Mouse (Mus musculus) gastrocnemius, postnatal 14 days (tissue): ENCODE results near the gene DXBay18. TPM values are rescaled to one million over a fixed set of nuclear protein-coding genes. Genes with fewer than 3 reads are reported as not detected.
"Not testable (repeated sequence)": the region's sequence is repeated elsewhere in the genome, so short reads cannot be mapped to it uniquely, and the experiment has no call there.

Experiments
- DNase-seq: peaks from one replicate; pipeline ENCODE4 v3.0.0; 2021; ENCODE audit warnings: mixed read lengths
- intact Hi-C: fragments of 180-260 bp; cut with DNase I; formaldehyde crosslinking; loops from one replicate; pipeline ENCODE4 v1.15.1; 2025; ENCODE audit warnings: low total_unique reads
- long read RNA-seq, 2 experiments: library from polyadenylated mRNA; stranded (forward); transcript quantifications; one replicate each; pipeline ENCODE4 v2.0.0; 2021
- total RNA-seq, 2 experiments: library from RNA; stranded (reverse); gene quantifications; 2 replicates each; pipeline ENCODE4 v1.2.3; 2021

DXBay18 gene
- total RNA-seq: not detected
- long read RNA-seq, experiment 1: 0 reads
- long read RNA-seq, experiment 2: 0 reads

- intact Hi-C loops, DNase-seq: not testable (repeated sequence)
Observed at GRCm38 (mm10) chrX:73149350-73149749, at the start of gene DXBay18. TSS of gene DXBay18 (minus strand) at chrX:73149450.

- not testable (repeated sequence) for DNase-seq
Observed at GRCm38 (mm10) chrX:73191934-73192333, 42.7 kb upstream of the DXBay18 start, which contains the start of gene Xlr3b. TSS of gene Xlr3b (plus strand) at chrX:73192207.

DNA sequence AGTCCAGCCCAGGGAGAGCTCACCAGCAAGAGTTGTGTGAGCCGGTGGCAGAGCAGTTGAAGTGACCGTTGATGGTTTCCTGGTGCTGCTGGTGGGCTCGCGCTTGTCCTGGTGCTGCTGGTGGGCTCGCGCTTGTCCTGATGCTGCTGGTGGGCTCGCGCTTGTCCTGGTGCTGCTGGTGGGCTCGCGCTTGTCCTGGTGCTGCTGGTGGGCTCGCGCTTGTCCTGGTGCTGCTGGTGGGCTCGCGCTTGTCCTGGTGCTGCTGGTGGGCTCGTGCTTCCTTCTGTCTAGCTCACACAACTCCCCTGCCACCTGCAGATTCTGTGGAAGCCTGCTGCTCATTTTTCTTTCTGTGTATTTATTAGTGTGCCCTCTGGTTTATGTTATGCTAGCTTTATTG lies 27.6 kb upstream of the DXBay18 start, which contains the start of gene Spin2d:
Spin2d (minus strand) TSS at position 101 of the 400 bp plus-strand sequence.
- intact Hi-C loops, DNase-seq: not testable (repeated sequence)

More at GRCm38 (mm10) chrX:73191934-73192333, 42.7 kb upstream of the DXBay18 start, which contains the start of gene Xlr3b:
- intact Hi-C loops: not testable (repeated sequence)

- DNase-seq, intact Hi-C loops: not testable (repeated sequence)
Observed at GRCm38 (mm10) chrX:73148496-73148895, 754 bp downstream of the DXBay18 start, which contains the start of gene Xlr5b. TSS of gene Xlr5b (plus strand) at chrX:73148796.

DNA sequence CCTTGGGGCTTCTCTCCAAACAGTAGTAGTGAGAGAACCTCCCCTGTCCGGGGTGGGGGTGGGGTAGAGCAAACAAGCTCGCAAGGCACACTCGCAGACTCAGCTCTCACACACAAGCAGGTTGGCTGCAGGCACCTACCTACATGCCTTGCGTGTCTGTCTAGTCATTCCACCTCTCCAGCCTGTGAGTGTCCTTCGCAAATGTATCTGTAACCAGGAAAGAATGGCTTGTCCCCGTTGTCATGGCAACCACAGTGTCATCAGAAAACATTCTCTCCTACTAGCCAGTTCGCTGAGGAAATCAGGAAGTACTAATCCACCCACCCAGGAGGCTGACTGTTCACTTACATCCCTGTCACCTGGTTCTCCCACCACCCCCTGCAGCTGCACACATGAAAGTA lies 6.0 kb downstream of the DXBay18 start:
- intact Hi-C loops, DNase-seq: not testable (repeated sequence)

DNA sequence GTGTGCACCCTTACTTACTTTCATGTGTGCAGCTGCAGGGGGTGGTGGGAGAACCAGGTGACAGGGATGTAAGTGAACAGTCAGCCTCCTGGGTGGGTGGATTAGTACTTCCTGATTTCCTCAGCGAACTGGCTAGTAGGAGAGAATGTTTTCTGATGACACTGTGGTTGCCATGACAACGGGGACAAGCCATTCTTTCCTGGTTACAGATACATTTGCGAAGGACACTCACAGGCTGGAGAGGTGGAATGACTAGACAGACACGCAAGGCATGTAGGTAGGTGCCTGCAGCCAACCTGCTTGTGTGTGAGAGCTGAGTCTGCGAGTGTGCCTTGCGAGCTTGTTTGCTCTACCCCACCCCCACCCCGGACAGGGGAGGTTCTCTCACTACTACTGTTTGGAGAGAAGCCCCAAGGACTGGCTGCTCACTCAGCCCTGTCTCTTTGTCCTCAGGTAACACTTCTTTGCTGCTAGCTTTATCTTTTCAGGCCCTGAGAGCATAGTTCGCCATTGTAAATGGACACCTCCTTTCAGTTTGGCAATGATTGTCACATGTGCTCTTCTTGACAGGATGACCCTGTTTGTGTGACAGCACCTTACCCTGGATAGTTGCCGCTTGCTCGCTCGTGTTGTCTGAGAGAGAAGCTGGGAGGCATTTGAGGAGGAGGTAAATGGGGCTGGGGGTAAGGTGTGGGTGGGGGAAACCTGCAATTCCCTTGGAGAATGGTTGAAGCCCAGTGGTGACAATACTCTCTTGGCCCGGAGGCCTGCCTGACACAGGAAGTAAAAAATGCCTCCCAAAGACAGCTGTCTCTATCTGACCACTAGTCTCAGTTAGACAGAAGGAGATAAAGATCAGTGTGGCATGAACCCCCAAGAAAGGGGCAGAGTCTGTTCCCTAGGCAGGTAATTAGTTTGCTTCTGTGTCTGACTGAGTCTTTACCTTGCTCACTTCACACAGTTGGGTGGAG lies 26.1 kb downstream of the DXBay18 start:
- DNase-seq, intact Hi-C loops: not testable (repeated sequence)

DNA sequence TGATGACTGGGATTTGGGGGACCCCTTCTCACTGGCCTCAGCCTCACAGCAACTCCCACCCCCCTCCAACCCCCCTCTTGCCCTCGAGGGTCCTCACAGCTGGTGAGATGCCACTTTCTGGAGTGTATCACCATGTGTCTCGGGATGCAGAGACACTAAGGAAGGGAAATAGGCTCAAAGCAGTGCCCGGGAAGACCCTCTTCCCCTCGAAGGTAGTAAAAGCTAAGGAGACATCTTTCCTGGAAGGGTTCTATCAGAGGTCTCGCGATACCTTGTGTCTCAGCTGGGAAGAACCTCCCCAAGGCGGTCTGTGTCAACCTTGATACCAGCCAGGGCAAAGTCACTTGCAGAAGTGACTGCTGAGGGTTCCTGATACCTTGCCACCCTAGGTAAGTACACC lies 32.5 kb downstream of the DXBay18 start, which contains the start of gene Gm14685:
Gm14685 (plus strand) TSS at position 301 of the 400 bp plus-strand sequence.
- intact Hi-C loops, DNase-seq: not testable (repeated sequence)

DNA sequence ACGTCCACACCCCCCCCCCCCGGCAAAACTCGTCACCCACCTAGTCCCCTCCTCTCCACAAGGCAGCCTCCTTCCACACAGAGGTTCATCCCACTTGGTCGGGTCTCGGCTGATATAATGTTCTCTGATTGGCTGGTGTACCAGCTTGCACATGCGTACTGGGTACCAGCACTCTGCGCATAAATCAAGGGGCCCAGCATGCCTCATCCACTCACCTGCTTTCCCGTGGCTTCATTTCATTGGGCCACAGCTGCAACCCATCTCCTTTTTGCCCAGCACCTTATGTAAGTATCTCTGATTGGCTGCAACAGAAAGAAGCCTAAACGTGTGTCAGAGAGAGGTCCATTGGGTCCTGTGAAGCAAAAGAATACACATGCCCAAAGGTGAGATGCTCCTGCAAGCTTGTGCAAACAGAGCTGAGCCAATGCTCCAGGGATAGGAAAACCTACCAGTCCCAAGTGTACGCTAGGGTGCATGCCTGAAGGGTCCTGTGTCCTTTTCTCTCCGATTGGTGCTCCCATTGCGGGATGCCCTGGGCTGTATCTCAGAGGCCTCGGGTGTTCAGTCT lies 52.2 kb downstream of the DXBay18 start, which contains the start of gene Xlr3a:
Xlr3a (minus strand) TSS at position 155 of the 568 bp plus-strand sequence.
- not testable (repeated sequence) for DNase-seq

More for the DNA sequence above, 52.2 kb downstream of the DXBay18 start, which contains the start of gene Xlr3a:
- intact Hi-C loops: not testable (repeated sequence)

Other genes starting within 250 kb of the DXBay18 start
- 10 to 100 TPM; 22.7 to 25.5 TPM for gene Cetn2, start 231.0 kb downstream of the DXBay18 start, total RNA-seq
- gene Nsdhl, start 230.9 kb downstream of the DXBay18 start, total RNA-seq: 1 to 10 TPM; 5.5 to 8.1 TPM
- gene Zfp185, start 162.1 kb downstream of the DXBay18 start, total RNA-seq: 1 to 10 TPM; 5.5 to 8.7 TPM
- gene Pnma5, start 112.3 kb downstream of the DXBay18 start, total RNA-seq: not detected
- gene Pnma3, start 84.7 kb downstream of the DXBay18 start, total RNA-seq: not detected
- under 1 TPM in 1 of 2 experiments, not detected in 1; 0.82 TPM for gene Xlr4a, start 67.0 kb downstream of the DXBay18 start, total RNA-seq
- gene Xlr3a, start 52.4 kb downstream of the DXBay18 start, total RNA-seq: under 1 TPM; 0.38 to 0.68 TPM
- not detected for gene Gm14685, start 32.4 kb downstream of the DXBay18 start, total RNA-seq
- not detected for gene Xlr5b, start 654 bp downstream of the DXBay18 start, total RNA-seq
- not detected for gene Spin2d, start 27.5 kb upstream of the DXBay18 start, total RNA-seq
- 1 to 10 TPM; 2.7 to 4.8 TPM for gene Xlr3b, start 42.8 kb upstream of the DXBay18 start, total RNA-seq
- gene Xlr4b, start 64.9 kb upstream of the DXBay18 start, total RNA-seq: not detected
- 1 to 10 TPM; 7.2 to 8.6 TPM for gene F8a, start 78.8 kb upstream of the DXBay18 start, total RNA-seq
- not detected for gene Xlr4c, start 93.7 kb upstream of the DXBay18 start, total RNA-seq
- under 1 TPM in 1 of 2 experiments, not detected in 1; 0.31 TPM for gene Xlr3c, start 115.9 kb upstream of the DXBay18 start, total RNA-seq
- not detected for gene Xlr5a, start 143.5 kb upstream of the DXBay18 start, total RNA-seq
- not detected for gene Xlr5c, start 143.5 kb upstream of the DXBay18 start, total RNA-seq
- not detected for gene Gm45015, start 187.4 kb upstream of the DXBay18 start, total RNA-seq
- gene Zfp275, start 193.2 kb upstream of the DXBay18 start, total RNA-seq: 1 to 10 TPM; 5.5 to 6.1 TPM
- not detected for gene Gm18336, start 249.3 kb upstream of the DXBay18 start, total RNA-seq